Mouse (Mus musculus): Measurements from ENCODE around the gene Tjp3.
"Not testable (repeated sequence)": the region's sequence is repeated elsewhere in the genome, so short reads cannot be mapped to it uniquely, and the experiment has no call there.

Gene Tjp3

GRCm38 (mm10) chr10:81229735-81230437, 61.5 kb downstream of the Tjp3 start:
- peak; percentile 51 to 66 for DNase-seq

GRCm38 (mm10) chr10:81223731-81224130, 67.7 kb downstream of the Tjp3 start:
- not testable (repeated sequence) for DNase-seq

Data from cerebellum, adult 18-20 months (tissue).